Mouse (Mus musculus) adrenal gland, postnatal 0 days (tissue): ENCODE measurements around the gene Arid4b. TPM values are rescaled to one million over a fixed set of nuclear protein-coding genes. Genes with fewer than 3 reads are reported as not detected.

Experiments
- polyA plus RNA-seq: library from polyadenylated mRNA; unstranded; fragments of >200 nt; fragmentation: Nextera tagmentation; extraction: Ambion mirVana; gene quantifications from 2 replicates; pipeline ENCODE4 v1.2.1, GENCODE M21; 2015

Gene Arid4b
- 35.5 and 44.5 TPM in 2 replicates for polyA plus RNA-seq

GRCm38 (mm10) chr13:14063013-14063941 is at the start of gene Arid4b, which contains the start of gene Ggps1:
Gene Arid4b (plus strand): TSS chr13:14063232.
Gene Ggps1 (minus strand): TSS chr13:14063488.

DNA sequence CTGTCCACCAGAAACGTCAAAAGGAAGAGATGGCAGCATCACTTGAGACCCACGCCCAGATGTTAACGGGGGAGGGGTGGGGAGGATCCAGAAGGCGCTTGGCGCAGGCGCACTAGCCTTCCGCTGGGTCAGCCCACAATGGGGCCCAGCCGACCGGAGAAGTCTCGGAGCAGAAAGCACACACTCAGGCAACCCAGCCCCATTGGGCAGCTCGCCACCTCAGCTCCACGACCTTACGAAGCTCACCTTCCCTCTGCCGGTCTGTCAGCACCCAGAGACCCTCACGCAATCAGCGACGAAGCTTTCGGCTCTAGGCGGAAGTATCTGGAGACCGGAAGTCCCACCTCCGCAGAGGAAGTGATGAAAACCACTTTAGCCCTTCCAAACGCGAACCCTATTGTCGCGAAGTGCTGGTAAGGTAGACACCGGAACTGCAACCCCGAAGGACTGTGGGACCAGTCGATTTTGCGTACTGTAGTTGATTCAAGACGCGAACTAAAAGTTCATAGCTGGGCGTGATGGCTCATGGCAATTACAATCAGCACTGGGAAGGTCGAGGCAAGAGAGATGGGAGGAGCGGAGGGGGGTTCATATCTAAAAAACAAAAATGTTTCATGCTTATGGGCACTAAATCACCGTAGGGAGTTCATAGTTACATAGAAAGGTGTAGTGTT is 23.6 kb upstream of the Arid4b start, which contains the start of gene Tbce:
Gene Tbce, minus strand, starts transcription at position 347 of the 674 bp plus-strand sequence.

Other genes with a start within 250 kb of the Arid4b start
- gene B3galnt2, start 108.8 kb upstream of the Arid4b start, polyA plus RNA-seq: 9.2 and 14.0 TPM in 2 replicates
- 55.2 and 57.2 TPM in 2 replicates for gene Tbce, start 23.6 kb upstream of the Arid4b start, polyA plus RNA-seq
- 46.7 and 53.9 TPM in 2 replicates for gene Ggps1, start 256 bp downstream of the Arid4b start, polyA plus RNA-seq